8 mouse cellular contexts compared by ENCODE assay signal in genomic region chr10:71857518-71857973, GRCm38 (mm10).
DNase-seq lines count a peak whose midpoint lies in the region; ATAC-seq and TF ChIP-seq lines count a peak whose summit lies in the region.

No protein-coding gene starts in this region.

- H3K4me3 ChIP-seq in lung, embryonic 14.5 days (ENCODE audit: low read depth, low read length): no peak overlapping the region
- no peak overlapping the region for H3K4me3 ChIP-seq in midbrain, embryonic 12.5 days

- DNase-seq in lung, embryonic 14.5 days: peak; percentile 78
- DNase-seq in lung, postnatal 14 days: no peak
- peak; percentile 13 for DNase-seq in cerebellum, adult 11 months
- peak; percentile 39 for DNase-seq in forelimb bud, embryonic 11.5 days (ENCODE audit: low read depth, low spot score)
- DNase-seq in layer of hippocampus, adult 9-11 months: peak; percentile 59
- no peak for DNase-seq in gastrocnemius, adult 8-10 months (ENCODE audit: low spot score in 2 of 2)

- H3K9ac ChIP-seq in lung, embryonic 14.5 days: no peak overlapping the region
- no peak overlapping the region for H3K9ac ChIP-seq in midbrain, embryonic 12.5 days (replicated peaks)

- no peak overlapping the region for H3K4me2 ChIP-seq in lung, embryonic 14.5 days
- H3K4me2 ChIP-seq in midbrain, embryonic 12.5 days (replicated peaks): no peak overlapping the region

- H3K36me3 ChIP-seq in lung, embryonic 14.5 days (ENCODE audit: insufficient read depth): no peaks in the 10 kb centered on the region
- no peaks in the 10 kb centered on the region for H3K36me3 ChIP-seq in midbrain, embryonic 12.5 days

- no peak for ATAC-seq in lung, embryonic 14.5 days (ENCODE audit: insufficient read depth)
- peak; percentile 93 for ATAC-seq in midbrain, embryonic 12.5 days (ENCODE audit: low FRiP score, low read depth)
- no peak for ATAC-seq in monocyte, adult 5-6 weeks (replicated peaks; ENCODE audit: insufficient number of reproducible peaks, low FRiP score, low TSS enrichment, poor library complexity, severe bottlenecking)

- no peaks in the 10 kb centered on the region for H3K4me1 ChIP-seq in lung, embryonic 14.5 days (ENCODE audit: insufficient read depth)
- peaks cover 9% of the 10 kb centered on the region; the same call in 1 of the 2 replicates for H3K4me1 ChIP-seq in midbrain, embryonic 12.5 days

- no peak overlapping the region for H3K27ac ChIP-seq in lung, embryonic 14.5 days (ENCODE audit: low read depth)
- H3K27ac ChIP-seq in midbrain, embryonic 12.5 days (replicated peaks): no peak overlapping the region

- no peaks in the 10 kb centered on the region for H3K9me3 ChIP-seq in lung, embryonic 14.5 days (ENCODE audit: low read depth, low read length)
- H3K9me3 ChIP-seq in midbrain, embryonic 12.5 days: no peaks in the 10 kb centered on the region

- peak; percentile 63 for TF ChIP-seq CTCF in lung, embryonic 14.5 days (IDR thresholded peaks at IDR 0.05; ENCODE audit: low read depth)

- H3K27me3 ChIP-seq in lung, embryonic 14.5 days (ENCODE audit: insufficient read depth, low read length): no peaks in the 10 kb centered on the region
- no peaks in the 10 kb centered on the region for H3K27me3 ChIP-seq in midbrain, embryonic 12.5 days

- 16% methylated on average over 8 of the region's 8 CpGs for WGBS in lung, embryonic 14.5 days
- 34% methylated on average over 8 of the region's 8 CpGs for whole genome bisulfite sequencing in midbrain, embryonic 12.5 days

Comparison
In these comparisons a context has a peak if more than half of its experiments do, and no peak if none do; other contexts are left out.
1. DNase-seq: peak in lung, embryonic 14.5 days (single experiment), cerebellum, adult 11 months (single experiment), forelimb bud, embryonic 11.5 days (single experiment) and layer of hippocampus, adult 9-11 months (single experiment); none in lung, postnatal 14 days (single experiment) and gastrocnemius, adult 8-10 months (0 of 2).